Mouse (Mus musculus) midbrain, embryonic 11.5 days (tissue): ENCODE measurements around the gene 2210011C24Rik. TPM values are rescaled to one million over a fixed set of nuclear protein-coding genes. Genes with fewer than 3 reads are reported as not detected.

ENCODE experiments used
- ATAC-seq: fragments of 200-750 bp; cut with Nextera tagmentation; 2 replicates; pipeline ENCODE4 v1.8.0; 2017; ENCODE audit warnings: moderate TSS enrichment, moderate library complexity; ENCODE audit not compliant: low FRiP score
- DNase-seq: peaks from one replicate; pipeline ENCODE4 v3.0.0; 2015; ENCODE audit warnings: low spot score; ENCODE audit errors: missing footprints
- H3K27ac ChIP-seq: fragments of 300-500 bp; sonication (generic); 2 replicates; pipeline ENCODE4 v1.5.1; 2014; ENCODE audit warnings: low read depth, low read length
- H3K27me3 ChIP-seq: fragments of 300-500 bp; sonication (generic); 2 replicates; pipeline ENCODE4 v1.6.1; 2014; ENCODE audit warnings: mild to moderate bottlenecking, low read length, moderate library complexity, mixed read lengths; ENCODE audit not compliant: control insufficient read depth, insufficient read depth
- H3K36me3 ChIP-seq: fragments of 300-500 bp; sonication (generic); 2 replicates; pipeline ENCODE4 v1.6.1; 2014; ENCODE audit warnings: mild to moderate bottlenecking, low read length, moderate library complexity, mixed read lengths; ENCODE audit not compliant: control insufficient read depth, insufficient read depth
- H3K4me1 ChIP-seq: fragments of 300-500 bp; sonication (generic); 2 replicates; pipeline ENCODE4 v1.6.1; 2014; ENCODE audit warnings: low read length; ENCODE audit not compliant: control insufficient read depth, insufficient read depth
- H3K4me2 ChIP-seq: fragments of 300-500 bp; sonication (generic); 2 replicates; pipeline ENCODE4 v1.6.1; 2014; ENCODE audit warnings: mild to moderate bottlenecking, moderate library complexity
- H3K4me3 ChIP-seq: fragments of 300-500 bp; sonication (generic); 2 replicates; pipeline ENCODE4 v1.5.1; 2014; ENCODE audit warnings: low read depth, low read length
- H3K9ac ChIP-seq: fragments of 300-500 bp; sonication (generic); 2 replicates; pipeline ENCODE4 v1.6.1; 2014; ENCODE audit warnings: low read length
- H3K9me3 ChIP-seq: fragments of 300-500 bp; sonication (generic); 2 replicates; pipeline ENCODE4 v1.6.1; 2016; ENCODE audit warnings: low read length; ENCODE audit not compliant: control insufficient read depth
- WGBS: fragments of 180-500 bp; shearing (Covaris S2); extraction: QIAGEN DNeasy Blood & Tissue Kit; methylation state at CpG from one replicate; pipeline ENCODE4 v1.1.7; 2014; 5-methylcytosine and 5-hydroxymethylcytosine counted together
- polyA plus RNA-seq: library from polyadenylated mRNA; unstranded; fragments of >200 nt; fragmentation: Nextera tagmentation; extraction: Ambion mirVana; gene quantifications from 2 replicates; pipeline ENCODE4 v1.2.1, GENCODE M21; 2014

2210011C24Rik gene
- polyA plus RNA-seq, 1 experiment from 2014 or later = not detected

- DNase-seq = no peak
- Histone ChIP-seq H3K4me2 (no peak overlapping the region), H3K27me3 (peaks cover 42% of the 10 kb centered on the region)
Observed at GRCm38 (mm10) chr8:84044103-84044502, 32.1 kb upstream of the 2210011C24Rik start.

GRCm38 (mm10) chr8:84042948-84043342 lies 31.0 kb upstream of the 2210011C24Rik start:
- no peak overlapping the region for H3K4me2 ChIP-seq
- H3K4me3 ChIP-seq = no peak overlapping the region
- no peak overlapping the region for H3K9ac ChIP-seq
- DNase-seq (no peak), ATAC-seq (0 out of 2 replicates have a peak, but pooled peaks have one; percentile 28)
- peaks cover 4% of the 10 kb centered on the region; the same call in 1 of the 2 replicates for H3K4me1 ChIP-seq
- H3K9me3 ChIP-seq = no peaks in the 10 kb centered on the region; the same call in 1 of the 2 replicates
- no peaks in the 10 kb centered on the region for H3K36me3 ChIP-seq
- no peak overlapping the region for H3K27ac ChIP-seq
- 32% methylated on average over 12 of the region's 12 CpGs for WGBS
- H3K27me3 ChIP-seq = peaks cover 42% of the 10 kb centered on the region

More at GRCm38 (mm10) chr8:84044103-84044502, 32.1 kb upstream of the 2210011C24Rik start:
- Histone ChIP-seq H3K9me3 (no peaks in the 10 kb centered on the region; the same call in 1 of the 2 replicates), H3K36me3 (no peaks in the 10 kb centered on the region), H3K9ac (no peak overlapping the region), H3K4me1 (peaks cover 4% of the 10 kb centered on the region; the same call in 1 of the 2 replicates), H3K4me3 (no peak overlapping the region), H3K27ac (no peak overlapping the region)
- WGBS = 6% methylated on average over 7 of the region's 7 CpGs
- no peak for ATAC-seq

DNA sequence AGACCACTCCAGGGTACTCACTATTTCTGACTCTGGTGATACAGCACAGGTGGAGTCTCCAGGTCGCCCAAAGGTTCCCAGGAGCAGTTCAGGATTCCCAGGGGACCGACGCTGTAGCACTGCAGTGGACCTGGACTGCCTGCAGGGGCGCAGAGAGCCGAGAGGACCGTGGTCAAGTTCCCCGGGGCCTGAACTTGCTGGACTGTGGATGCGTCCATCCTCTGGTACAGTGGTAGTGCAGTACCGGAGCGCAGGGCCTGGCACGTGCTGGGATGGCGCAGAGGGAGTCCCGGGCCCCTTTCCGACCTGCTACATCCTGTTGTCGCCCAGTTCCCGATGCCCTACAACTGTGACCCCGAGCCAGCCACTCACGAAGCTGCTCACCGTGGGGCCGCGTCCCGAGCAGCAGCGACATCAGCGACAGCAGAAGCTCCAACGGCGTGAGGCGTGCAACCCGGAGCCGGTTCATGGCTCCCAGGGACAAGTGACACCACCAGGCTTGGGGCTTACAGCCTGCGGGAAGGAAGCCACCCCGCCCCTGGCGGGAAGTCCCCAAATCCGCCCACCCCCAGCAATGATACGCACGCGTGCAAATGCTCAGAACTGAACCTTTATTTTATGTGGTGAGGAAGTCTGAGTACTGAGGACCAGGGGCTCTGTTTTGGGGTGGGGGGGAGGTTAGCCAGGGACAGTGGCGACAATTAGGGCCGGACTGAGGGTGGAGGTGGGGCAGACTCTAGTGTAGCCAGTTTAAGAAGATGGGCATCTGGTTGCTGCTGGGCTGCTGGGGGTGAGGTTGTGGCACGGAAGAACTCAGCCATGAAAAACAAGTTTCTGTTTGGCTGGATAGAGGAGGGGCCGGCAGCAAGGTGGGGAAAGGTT lies 30.3 kb upstream of the 2210011C24Rik start, which contains the start of gene Il27ra:
Gene Il27ra (minus strand): TSS at position 524 of the 882 bp plus-strand sequence.
- Histone ChIP-seq H3K27ac (no peak within 1 kb of the TSS), H3K4me1 (peaks cover 4% of the 10 kb centered on the region; the same call in 1 of the 2 replicates), H3K9me3 (no peaks in the 10 kb centered on the region; the same call in 1 of the 2 replicates), H3K36me3 (no peaks in the 10 kb centered on the region), H3K27me3 (peaks cover 42% of the 10 kb centered on the region), H3K4me3 (peak within 1 kb of the TSS; percentile 24), H3K9ac (peak within 1 kb of the TSS; percentile 32; the same call in 1 of the 2 replicates), H3K4me2 (peak within 1 kb of the TSS; percentile 60)
- DNase-seq = peak; percentile 94
- peak; percentile 81 for ATAC-seq
- 4% methylated on average over 40 of the region's 40 CpGs for WGBS

DNA sequence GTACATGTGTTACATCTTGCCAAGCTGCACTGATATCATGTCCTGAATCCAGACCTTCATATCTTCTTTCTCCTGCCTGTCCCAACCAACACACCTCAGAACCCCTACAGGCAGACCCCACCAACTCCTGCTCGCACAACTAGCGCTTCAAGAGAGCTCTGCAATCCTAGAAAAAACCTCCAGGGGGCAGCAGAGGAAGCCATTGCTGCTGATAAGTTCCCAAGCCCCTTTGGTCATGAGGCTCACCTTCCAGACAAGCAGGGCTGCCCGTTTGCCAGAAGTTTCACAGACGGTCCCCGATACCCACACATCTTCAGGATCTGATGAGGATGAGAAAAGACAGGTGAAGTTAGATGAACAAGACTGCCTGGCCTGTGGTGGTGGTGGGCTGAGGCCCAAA lies 27.1 kb upstream of the 2210011C24Rik start:
- Histone ChIP-seq H3K4me3 (no peak overlapping the region), H3K27me3 (peaks cover 28% of the 10 kb centered on the region), H3K27ac (no peak overlapping the region), H3K4me2 (no peak overlapping the region), H3K36me3 (no peaks in the 10 kb centered on the region), H3K4me1 (0 out of 2 replicates have a peak, but pooled peaks cover 4% of the 10 kb centered on the region), H3K9ac (no peak overlapping the region), H3K9me3 (no peaks in the 10 kb centered on the region)
- 11% methylated on average over 5 of the region's 5 CpGs for WGBS
- DNase-seq = peak; percentile 98
- ATAC-seq = peak; percentile 13; the same call in 1 of the 2 replicates

GRCm38 (mm10) chr8:84038015-84038414 lies 26.0 kb upstream of the 2210011C24Rik start:
- 82% methylated on average over 5 of the region's 5 CpGs for WGBS
- DNase-seq = no peak
- Histone ChIP-seq H3K9ac (no peak overlapping the region), H3K27ac (no peak overlapping the region), H3K36me3 (no peaks in the 10 kb centered on the region), H3K27me3 (peaks cover 17% of the 10 kb centered on the region), H3K4me2 (no peak overlapping the region), H3K4me1 (0 out of 2 replicates have a peak, but pooled peaks cover 4% of the 10 kb centered on the region), H3K4me3 (no peak overlapping the region), H3K9me3 (no peaks in the 10 kb centered on the region)
- no peak for ATAC-seq

GRCm38 (mm10) chr8:84032777-84033176 lies 20.8 kb upstream of the 2210011C24Rik start:
- Histone ChIP-seq H3K36me3 (no peaks in the 10 kb centered on the region), H3K4me1 (no peaks in the 10 kb centered on the region), H3K9me3 (no peaks in the 10 kb centered on the region), H3K9ac (no peak overlapping the region), H3K27ac (no peak overlapping the region), H3K4me3 (no peak overlapping the region), H3K4me2 (no peak overlapping the region), H3K27me3 (peaks cover 8% of the 10 kb centered on the region)
- no peak for DNase-seq
- 80% methylated on average over 4 of the region's 4 CpGs for WGBS
- ATAC-seq = no peak

- 90% methylated on average over 5 of the region's 5 CpGs for WGBS
- peaks cover 28% of the 10 kb centered on the region for H3K27me3 ChIP-seq
- no peak for DNase-seq
Observed at GRCm38 (mm10) chr8:84029272-84029671, 17.3 kb upstream of the 2210011C24Rik start.

GRCm38 (mm10) chr8:84027449-84027848 lies 15.5 kb upstream of the 2210011C24Rik start:
- ATAC-seq (no peak), DNase-seq (no peak)
- 13% methylated on average over 10 of the region's 10 CpGs for whole genome bisulfite sequencing
- peaks cover 3% of the 10 kb centered on the region; the same call in 1 of the 2 replicates for H3K4me1 ChIP-seq
- no peak overlapping the region for H3K4me2 ChIP-seq
- H3K36me3 ChIP-seq = no peaks in the 10 kb centered on the region
- no peak overlapping the region for H3K4me3 ChIP-seq
- H3K9ac ChIP-seq = no peak overlapping the region; the same call in 1 of the 2 replicates
- H3K27me3 ChIP-seq = peaks cover 28% of the 10 kb centered on the region
- H3K27ac ChIP-seq = no peak overlapping the region
- H3K9me3 ChIP-seq = no peaks in the 10 kb centered on the region

More at GRCm38 (mm10) chr8:84029272-84029671, 17.3 kb upstream of the 2210011C24Rik start:
- H3K9ac ChIP-seq = no peak overlapping the region
- no peak overlapping the region for H3K27ac ChIP-seq
- H3K4me1 ChIP-seq = peaks cover 3% of the 10 kb centered on the region; the same call in 1 of the 2 replicates
- no peak for ATAC-seq
- no peak overlapping the region for H3K4me2 ChIP-seq
- H3K9me3 ChIP-seq = no peaks in the 10 kb centered on the region
- no peaks in the 10 kb centered on the region for H3K36me3 ChIP-seq
- H3K4me3 ChIP-seq = no peak overlapping the region

GRCm38 (mm10) chr8:84025863-84026262 lies 13.9 kb upstream of the 2210011C24Rik start:
- Histone ChIP-seq H3K4me3 (peak overlapping the region; percentile 48), H3K4me1 (peaks cover 3% of the 10 kb centered on the region; the same call in 1 of the 2 replicates), H3K9ac (peak overlapping the region; percentile 58), H3K9me3 (no peaks in the 10 kb centered on the region), H3K27me3 (peaks cover 33% of the 10 kb centered on the region), H3K4me2 (peak overlapping the region; percentile 87), H3K27ac (no peak overlapping the region), H3K36me3 (no peaks in the 10 kb centered on the region)
- ATAC-seq (peak; percentile 86), DNase-seq (peak; percentile 95)
- WGBS = 1% methylated on average over 41 of the region's 41 CpGs
